Mouse (Mus musculus) kidney, adult 2 months (tissue): Measurements from ENCODE around the gene Slc11a2. TPM values are rescaled to one million over a fixed set of nuclear protein-coding genes. Genes with fewer than 3 reads are reported as not detected.

Source experiments
- DNase-seq: peaks from one replicate; pipeline ENCODE4 v3.0.0; 2021
- H3K27ac ChIP-seq: fragments of 200-500 bp; 2 replicates; pipeline ENCODE4 v1.5.1; 2012; ENCODE audit warnings: low read depth, low read length, control low read depth, inconsistent platforms; ENCODE audit not compliant: insufficient read depth
- H3K27me3 ChIP-seq: fragments of 200-500 bp; replicated peaks from 2 replicates; pipeline ENCODE4 v1.6.1; 2012; ENCODE audit warnings: mild to moderate bottlenecking, moderate library complexity, low read length, inconsistent platforms; ENCODE audit not compliant: control insufficient read depth, insufficient read depth
- H3K36me3 ChIP-seq: fragments of 200-500 bp; 2 replicates; pipeline ENCODE4 v1.6.1; 2012; ENCODE audit warnings: mild to moderate bottlenecking, moderate library complexity, low read length, inconsistent platforms; ENCODE audit not compliant: control insufficient read depth, insufficient read depth
- H3K4me1 ChIP-seq: fragments of 200-500 bp; 2 replicates; pipeline ENCODE4 v1.6.1; 2011; ENCODE audit warnings: low read length; ENCODE audit not compliant: control insufficient read depth, insufficient read depth
- H3K4me3 ChIP-seq: fragments of 200-500 bp; 2 replicates; pipeline ENCODE4 v1.5.1; 2011; ENCODE audit warnings: mild to moderate bottlenecking, low read depth, low read length, control low read depth; ENCODE audit not compliant: insufficient read depth
- CTCF ChIP-seq: fragments of 200-500 bp; conservative IDR thresholded peaks from 2 replicates; pipeline ENCODE4 v1.5.1; 2011; ENCODE audit warnings: low read depth, mild to moderate bottlenecking, control low read depth, low read length, moderate library complexity, mixed read lengths; ENCODE audit not compliant: insufficient read depth, insufficient read length
- POLR2A ChIP-seq: fragments of 200-500 bp; IDR thresholded peaks from one replicate; pipeline ENCODE4 v1.6.1; 2011; ENCODE audit warnings: low read depth, low read length, control low read depth
- WGBS: fragments of 180-500 bp; shearing (Covaris S2); methylation state at CpG from one replicate; pipeline ENCODE4 v1.1.7; 2018; 5-methylcytosine and 5-hydroxymethylcytosine counted together
- polyA plus RNA-seq: library from polyadenylated mRNA; depleted of rRNA; stranded (reverse); fragments of >200 nt; gene quantifications from 2 replicates; pipeline ENCODE4 v1.2.3, GENCODE M21; 2012

Slc11a2 gene
- polyA plus RNA-seq, 1 experiment, result 97.1 TPM

DNA sequence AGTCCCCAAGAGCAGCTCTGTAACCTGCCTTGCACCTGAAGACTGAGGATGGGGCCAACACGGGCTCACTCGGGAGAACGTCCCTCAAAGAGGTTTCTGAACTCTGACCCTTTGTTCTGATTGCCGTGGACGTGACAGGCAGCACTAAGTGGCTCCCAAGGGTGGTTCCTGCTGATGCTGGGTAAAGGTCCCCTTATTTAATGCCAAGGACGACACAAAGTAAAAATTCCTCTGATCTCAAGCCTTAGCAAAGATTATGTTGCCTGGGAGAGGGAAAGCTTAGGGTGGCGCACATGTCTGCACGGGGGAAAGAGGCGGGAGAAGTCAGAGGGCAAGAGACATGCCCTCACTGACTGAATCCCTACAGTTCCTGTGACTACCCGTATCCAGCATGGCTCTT, 11.6 kb upstream of the Slc11a2 start:
- no peaks in the 10 kb centered on the region for H3K4me1 ChIP-seq
- no peak for DNase-seq
- no peak overlapping the region for H3K27ac ChIP-seq
- no peak for TF ChIP-seq CTCF
- no peak for TF ChIP-seq POLR2A
- no peak overlapping the region for H3K4me3 ChIP-seq
- no peaks in the 10 kb centered on the region for H3K36me3 ChIP-seq
- 49% methylated on average over 10 of the region's 10 CpGs for WGBS
- H3K27me3 ChIP-seq, result no peaks in the 10 kb centered on the region

DNA sequence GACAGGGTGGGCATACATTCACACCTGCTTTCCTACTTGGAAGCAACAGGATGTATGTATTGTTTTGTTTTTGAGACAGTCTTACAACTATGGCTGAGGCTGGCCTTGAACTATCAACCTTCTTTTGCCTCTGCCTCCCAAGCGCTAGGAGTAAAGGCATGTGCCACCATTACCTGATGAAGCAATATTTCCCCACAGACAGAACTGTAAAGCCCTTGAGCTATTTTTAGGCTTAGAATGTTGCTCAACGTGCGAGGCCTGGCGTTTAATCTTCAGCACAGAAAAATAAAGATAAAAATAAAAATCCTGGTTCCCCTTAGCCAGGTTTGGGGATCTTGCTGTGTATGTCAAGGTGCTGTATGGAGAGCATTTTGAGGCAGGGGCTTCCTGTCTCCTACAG, 11.2 kb upstream of the Slc11a2 start:
- H3K4me1 ChIP-seq, result no peaks in the 10 kb centered on the region
- DNase-seq, result no peak
- 81% methylated on average over 4 of the region's 4 CpGs for WGBS
- no peaks in the 10 kb centered on the region for H3K27me3 ChIP-seq
- H3K36me3 ChIP-seq, result no peaks in the 10 kb centered on the region
- TF ChIP-seq CTCF, result no peak
- no peak for TF ChIP-seq POLR2A
- H3K4me3 ChIP-seq, result no peak overlapping the region
- H3K27ac ChIP-seq, result no peak overlapping the region

DNA sequence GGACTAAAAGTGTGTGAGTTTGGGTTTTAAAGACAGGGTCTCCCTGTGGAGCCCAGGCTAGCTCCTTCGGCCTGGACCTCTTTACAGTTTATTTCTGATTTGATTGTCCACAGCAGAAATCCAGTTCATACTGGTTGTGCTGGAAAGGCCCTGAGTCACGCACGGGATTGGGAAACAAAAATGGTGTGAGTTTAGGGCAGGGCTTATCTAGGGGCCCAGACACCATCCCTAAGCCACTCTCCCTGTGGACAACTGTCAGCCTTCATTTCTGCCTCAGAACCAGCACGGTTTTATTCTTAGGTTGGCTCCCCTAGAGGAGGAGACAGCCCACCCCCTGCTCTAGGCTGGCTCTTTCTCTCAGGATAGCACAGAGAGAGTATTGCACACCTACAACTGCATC, 8.4 kb upstream of the Slc11a2 start:
- no peak overlapping the region for H3K4me3 ChIP-seq
- no peaks in the 10 kb centered on the region for H3K36me3 ChIP-seq
- H3K27ac ChIP-seq, result no peak overlapping the region
- no peak for TF ChIP-seq CTCF
- no peak for TF ChIP-seq POLR2A
- H3K27me3 ChIP-seq, result no peaks in the 10 kb centered on the region
- WGBS, result 79% methylated on average over 4 of the region's 4 CpGs
- H3K4me1 ChIP-seq, result peaks cover 6% of the 10 kb centered on the region; the same call in 1 of the 2 replicates
- no peak for DNase-seq

DNA sequence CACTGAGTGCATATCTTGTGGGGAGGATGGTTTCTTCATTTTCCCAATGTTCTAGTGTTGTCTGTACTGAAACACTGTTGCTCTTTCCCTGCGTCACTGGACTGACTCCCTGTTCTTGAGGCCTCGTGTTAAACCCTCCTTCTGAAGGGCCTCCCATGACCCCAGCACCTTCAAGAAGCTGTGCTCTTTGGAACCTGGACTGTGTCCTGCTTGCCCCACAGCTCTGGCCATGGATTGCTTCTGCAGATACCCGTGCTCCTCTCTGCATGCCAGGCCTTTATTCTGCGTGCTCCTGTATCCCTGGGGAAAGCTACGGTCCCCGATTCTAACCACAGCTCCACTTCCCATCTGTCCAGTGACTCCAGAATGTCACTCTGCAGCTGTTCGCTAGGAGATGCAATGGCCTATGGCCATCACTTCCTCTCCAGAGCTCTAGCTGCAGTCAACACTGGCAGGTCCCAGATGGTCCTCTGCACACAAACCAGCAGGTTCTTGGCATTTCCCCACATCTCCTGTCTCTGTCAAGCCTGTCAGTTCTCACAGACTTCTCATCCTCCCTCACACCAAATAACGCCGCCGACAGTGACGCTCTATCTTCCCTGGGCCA, 5.2 kb upstream of the Slc11a2 start:
- Histone ChIP-seq H3K27me3 (no peaks in the 10 kb centered on the region), H3K27ac (no peak overlapping the region), H3K4me1 (peaks cover 6% of the 10 kb centered on the region; the same call in 1 of the 2 replicates), H3K36me3 (no peaks in the 10 kb centered on the region), H3K4me3 (no peak overlapping the region)
- DNase-seq, result peak; percentile 77
- no peak for TF ChIP-seq POLR2A
- TF ChIP-seq CTCF, result no peak
- 49% methylated on average over 11 of the region's 11 CpGs for WGBS

DNA sequence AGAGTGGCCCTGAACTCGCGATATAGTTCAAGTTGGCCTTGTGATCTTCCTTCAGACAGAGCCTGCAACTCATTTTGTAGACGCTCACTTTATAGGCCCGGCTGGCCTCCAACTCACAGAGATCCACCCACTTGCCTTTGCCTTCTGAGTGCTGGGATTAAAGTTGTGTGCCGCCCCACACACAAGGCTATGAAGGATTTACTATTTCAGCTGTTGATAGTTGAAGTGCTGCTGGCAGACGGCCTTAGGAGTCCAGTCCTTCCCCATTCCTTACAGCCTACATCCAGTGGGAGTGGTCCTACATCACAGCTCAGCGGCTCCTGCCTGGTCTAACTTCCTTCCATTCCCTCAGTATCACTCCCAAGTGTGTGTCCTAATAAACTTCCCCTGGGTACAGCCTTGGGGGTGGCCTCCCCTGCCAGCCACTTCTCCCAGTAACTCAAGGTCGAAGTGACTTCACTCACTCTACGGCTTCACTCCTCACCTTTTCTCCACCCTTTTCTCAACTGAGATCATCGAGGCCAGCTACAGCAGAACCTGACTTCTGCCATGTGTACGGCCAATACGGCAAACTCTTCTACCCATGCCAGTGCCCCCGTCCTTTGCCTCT, 3.5 kb upstream of the Slc11a2 start:
- no peaks in the 10 kb centered on the region for H3K36me3 ChIP-seq
- H3K27ac ChIP-seq, result no peak overlapping the region
- no peak for DNase-seq
- TF ChIP-seq CTCF (no peak), POLR2A (no peak)
- no peak overlapping the region for H3K4me3 ChIP-seq
- H3K4me1 ChIP-seq, result peaks cover 7% of the 10 kb centered on the region; the same call in 1 of the 2 replicates
- WGBS, result 79% methylated on average over 13 of the region's 13 CpGs
- H3K27me3 ChIP-seq, result no peaks in the 10 kb centered on the region

DNA sequence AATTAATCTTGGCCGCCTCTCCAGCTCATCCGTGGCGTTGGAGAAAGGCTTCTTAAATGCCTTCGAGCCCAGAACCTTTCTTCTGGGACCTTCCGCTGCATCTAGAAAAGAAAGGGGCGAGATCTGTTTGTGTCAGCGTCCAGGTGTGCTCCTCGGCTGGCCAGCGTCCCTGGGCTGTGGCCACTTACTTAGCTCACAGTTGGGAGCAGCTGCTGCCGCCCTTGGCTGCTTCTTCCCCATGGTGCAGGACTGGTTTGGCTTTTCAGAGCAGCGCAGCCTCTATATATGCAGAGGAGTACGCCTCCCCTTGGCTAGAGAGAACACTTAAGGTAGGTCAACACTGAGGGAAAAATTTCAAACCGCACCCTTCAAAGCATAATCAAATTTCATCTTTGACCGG, 956 bp downstream of the Slc11a2 start:
- peak overlapping the region; percentile 8 for H3K4me3 ChIP-seq
- 4% methylated on average over 14 of the region's 14 CpGs for WGBS
- DNase-seq, result peak; percentile 66

DNA sequence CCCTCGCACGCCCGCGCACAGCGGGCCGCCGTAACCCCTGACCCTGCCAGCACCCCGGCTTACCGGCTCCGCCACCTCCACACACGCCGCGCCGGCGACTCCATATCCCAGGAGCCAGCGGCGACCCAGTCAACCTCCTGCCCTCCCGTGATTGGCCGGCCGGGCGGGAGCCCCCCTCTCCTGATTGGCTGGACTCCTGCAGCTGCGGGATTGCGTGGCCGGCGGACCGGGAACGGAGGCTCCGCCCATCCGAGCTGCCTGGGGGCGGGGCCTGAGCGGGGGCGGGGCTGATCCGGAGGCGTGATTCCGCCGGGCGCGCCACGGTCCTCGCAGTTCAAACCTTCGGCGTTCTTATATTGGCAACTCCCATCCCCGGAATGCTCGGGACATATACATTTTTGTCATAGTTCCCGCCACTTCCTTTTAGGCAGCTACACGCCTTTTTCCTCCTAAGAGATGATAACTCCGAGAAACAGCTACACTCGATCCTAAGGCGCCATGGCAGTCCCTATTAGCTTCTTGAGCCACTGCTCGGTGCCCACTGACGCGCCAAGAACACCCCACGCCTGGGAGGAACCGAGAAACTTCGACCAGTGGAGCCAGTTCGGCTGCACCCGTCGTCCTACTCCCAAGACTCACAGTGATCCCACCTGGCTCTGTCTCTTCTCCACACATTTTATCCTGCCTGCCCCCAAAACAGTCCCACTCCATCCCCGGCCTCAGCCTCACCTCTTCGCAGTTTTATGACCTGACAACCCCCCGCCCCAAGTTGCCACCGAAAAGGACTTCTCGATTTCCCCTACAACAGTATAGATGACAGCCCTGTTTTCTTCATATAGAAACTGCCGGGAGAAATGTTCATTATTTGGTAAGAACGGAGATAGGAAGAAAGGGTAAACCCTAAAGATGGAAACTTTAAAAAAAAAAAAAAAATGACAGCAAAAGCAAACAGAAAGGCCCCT, 1.7 kb downstream of the Slc11a2 start:
- WGBS, result 1% methylated on average over 65 of the region's 65 CpGs
- Histone ChIP-seq H3K4me1 (peaks cover 26% of the 10 kb centered on the region; the same call in 1 of the 2 replicates), H3K4me3 (peak overlapping the region; percentile 64), H3K27ac (peak overlapping the region; percentile 48), H3K36me3 (no peaks in the 10 kb centered on the region), H3K27me3 (no peaks in the 10 kb centered on the region)
- peak; percentile 98 for DNase-seq
- no peak for TF ChIP-seq CTCF
- peak; percentile 82 for TF ChIP-seq POLR2A

More for the DNA sequence above, 956 bp downstream of the Slc11a2 start:
- H3K27me3 ChIP-seq, result no peaks in the 10 kb centered on the region
- H3K4me1 ChIP-seq, result peaks cover 23% of the 10 kb centered on the region; the same call in 1 of the 2 replicates
- TF ChIP-seq CTCF (no peak), POLR2A (no peak)
- peak overlapping the region; percentile 71 for H3K27ac ChIP-seq
- no peaks in the 10 kb centered on the region for H3K36me3 ChIP-seq
